Mouse (Mus musculus): ENCODE data around the gene Swi5. TPM values are rescaled to one million over a fixed set of nuclear protein-coding genes. Genes with fewer than 3 reads are reported as not detected.
A peak's percentile ranks its signal among the peaks of the same experiment; 100 is the strongest.

Gene Swi5
- polyA plus RNA-seq, 1 experiment from 2014 or later = 162 TPM

DNA sequence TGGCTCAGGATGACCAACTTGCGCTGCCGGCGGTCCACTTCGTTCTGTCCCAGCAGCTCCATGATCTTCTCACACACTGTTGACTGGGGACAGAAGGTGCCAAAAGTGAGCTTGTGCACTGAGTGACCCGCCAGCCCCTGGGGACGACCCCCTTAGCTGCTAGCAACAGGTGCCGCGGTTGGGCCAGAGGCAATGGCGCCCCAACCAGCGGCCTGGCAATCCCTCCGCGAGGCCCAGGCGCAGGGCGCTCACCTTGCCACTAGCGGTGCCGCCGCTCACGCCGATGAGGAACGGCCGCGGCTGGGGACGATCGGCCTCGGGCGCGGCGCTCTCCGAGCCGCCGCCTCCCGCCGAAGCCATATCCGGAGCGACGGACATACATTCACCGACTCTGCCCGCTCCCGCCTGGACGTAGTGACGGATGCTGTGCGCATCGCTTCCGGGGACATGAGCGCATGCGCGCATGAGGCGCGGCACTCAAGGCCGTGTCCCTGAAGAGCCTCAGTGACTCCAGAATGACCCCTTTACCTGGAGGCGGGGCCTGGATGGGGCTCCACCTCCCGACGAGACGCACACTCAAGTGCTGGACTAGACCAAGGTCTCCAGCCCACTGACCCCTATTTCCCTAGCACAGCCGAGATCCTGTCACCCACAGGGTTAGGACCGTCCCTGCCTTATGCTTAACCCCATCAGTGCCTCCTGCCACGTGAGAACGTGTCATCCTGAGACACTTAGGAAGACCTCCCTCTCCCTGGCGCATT is 28.0 kb downstream of the Swi5 start, which contains the start of gene Uck1:
Gene Uck1, minus strand, starts transcription at position 503 of the 761 bp plus-strand sequence.
- Histone ChIP-seq H3K27me3 (replicated peaks; ENCODE audit: control insufficient read depth, insufficient read depth, low read length) (no peaks in the 10 kb centered on the region), H3K9me3 (ENCODE audit: control insufficient read depth, low read length) (no peaks in the 10 kb centered on the region), H3K4me2 (ENCODE audit: low read length) (peak within 1 kb of the TSS; percentile 68), H3K4me1 (replicated peaks; ENCODE audit: control insufficient read depth, insufficient read depth, low read length) (peaks cover 7% of the 10 kb centered on the region), H3K4me3 (ENCODE audit: low read depth, low read length) (peak within 1 kb of the TSS; percentile 94), H3K27ac (ENCODE audit: low read depth) (peak within 1 kb of the TSS; percentile 69; the same call in 1 of the 2 replicates), H3K36me3 (ENCODE audit: control insufficient read depth, insufficient read depth, low read length) (peaks cover 33% of the 10 kb centered on the region), H3K9ac (ENCODE audit: low read length) (peak within 1 kb of the TSS; percentile 77)
- under 1% methylated on average over 59 of the region's 59 CpGs for WGBS
- peak; percentile 93 for ATAC-seq (replicated peaks; ENCODE audit: low FRiP score, low TSS enrichment, low read depth)
- peak; percentile 90 for DNase-seq (ENCODE audit: low spot score)

DNA sequence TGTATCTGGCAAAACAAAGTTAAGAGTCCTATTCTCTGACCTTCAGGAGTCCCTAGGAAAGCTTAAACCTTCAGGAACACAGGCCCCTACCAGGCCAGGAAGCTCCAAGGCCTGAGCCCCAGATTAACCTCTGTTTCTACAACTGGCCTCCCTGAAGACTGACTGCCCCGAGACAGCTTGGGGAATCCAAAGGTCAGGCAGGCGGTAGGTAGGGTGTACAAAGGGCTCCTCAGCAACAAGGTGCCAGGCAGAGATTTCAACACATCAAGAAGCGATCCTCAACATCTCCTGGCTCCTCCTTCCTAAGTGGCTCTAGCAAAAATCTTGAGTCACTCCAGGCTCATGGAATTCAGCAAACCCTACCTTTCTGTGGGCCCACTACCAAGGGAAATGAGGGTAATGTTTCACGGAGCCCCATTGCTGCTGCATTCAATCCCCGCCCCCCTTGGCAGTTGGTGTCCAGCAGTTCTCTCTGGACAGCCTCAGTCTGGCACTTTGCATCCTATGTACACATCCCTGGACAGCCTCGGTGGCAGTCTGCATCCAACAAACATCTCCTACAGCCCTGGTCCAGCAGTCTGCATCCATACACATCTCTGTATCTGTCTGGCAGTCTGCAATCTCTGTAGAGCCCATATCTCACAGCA is 28.9 kb downstream of the Swi5 start:
- 51% methylated on average over 6 of the region's 6 CpGs for whole genome bisulfite sequencing
- peak overlapping the region; percentile 94 for H3K4me3 ChIP-seq (ENCODE audit: low read depth, low read length)
- H3K27ac ChIP-seq (ENCODE audit: low read depth) = no peak overlapping the region
- no peaks in the 10 kb centered on the region for H3K9me3 ChIP-seq (ENCODE audit: control insufficient read depth, low read length)
- H3K4me1 ChIP-seq (replicated peaks; ENCODE audit: control insufficient read depth, insufficient read depth, low read length) = peaks cover 7% of the 10 kb centered on the region
- H3K36me3 ChIP-seq (ENCODE audit: control insufficient read depth, insufficient read depth, low read length) = peaks cover 41% of the 10 kb centered on the region
- ATAC-seq (replicated peaks; ENCODE audit: low FRiP score, low TSS enrichment, low read depth) = no peak
- no peaks in the 10 kb centered on the region for H3K27me3 ChIP-seq (replicated peaks; ENCODE audit: control insufficient read depth, insufficient read depth, low read length)
- peak overlapping the region; percentile 68 for H3K4me2 ChIP-seq (ENCODE audit: low read length)
- peak overlapping the region; percentile 77 for H3K9ac ChIP-seq (ENCODE audit: low read length)
- DNase-seq (ENCODE audit: low spot score) = no peak

DNA sequence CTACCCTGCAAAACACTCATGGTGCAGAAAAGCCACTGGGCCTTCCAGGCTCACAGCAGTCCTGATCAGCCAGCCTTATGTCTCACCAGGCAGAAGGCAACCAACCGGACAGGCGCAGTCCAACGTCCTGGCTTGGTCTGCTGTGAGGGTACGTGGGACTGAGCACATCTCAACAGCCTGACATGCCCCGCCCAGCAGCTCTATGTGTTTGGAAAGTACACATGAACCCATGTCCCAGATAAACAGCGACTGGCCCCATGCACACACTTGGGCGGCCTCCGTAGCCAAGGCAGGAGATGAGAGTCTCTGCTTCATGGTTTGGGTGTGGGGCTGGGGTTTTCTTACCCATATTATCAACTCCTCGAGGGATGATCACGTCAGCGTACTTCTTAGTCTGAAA is 31.6 kb downstream of the Swi5 start:
- no peak overlapping the region for H3K4me3 ChIP-seq (ENCODE audit: low read depth, low read length)
- no peak overlapping the region for H3K9ac ChIP-seq (ENCODE audit: low read length)
- H3K4me2 ChIP-seq (ENCODE audit: low read length) = no peak overlapping the region
- no peak overlapping the region for H3K27ac ChIP-seq (ENCODE audit: low read depth)
- DNase-seq (ENCODE audit: low spot score) (no peak), ATAC-seq (replicated peaks; ENCODE audit: low FRiP score, low TSS enrichment, low read depth) (no peak)
- peaks cover 7% of the 10 kb centered on the region for H3K4me1 ChIP-seq (replicated peaks; ENCODE audit: control insufficient read depth, insufficient read depth, low read length)
- 89% methylated on average over 11 of the region's 11 CpGs for WGBS
- no peaks in the 10 kb centered on the region for H3K27me3 ChIP-seq (replicated peaks; ENCODE audit: control insufficient read depth, insufficient read depth, low read length)
- peaks cover 61% of the 10 kb centered on the region for H3K36me3 ChIP-seq (ENCODE audit: control insufficient read depth, insufficient read depth, low read length)
- H3K9me3 ChIP-seq (ENCODE audit: control insufficient read depth, low read length) = no peaks in the 10 kb centered on the region

DNA sequence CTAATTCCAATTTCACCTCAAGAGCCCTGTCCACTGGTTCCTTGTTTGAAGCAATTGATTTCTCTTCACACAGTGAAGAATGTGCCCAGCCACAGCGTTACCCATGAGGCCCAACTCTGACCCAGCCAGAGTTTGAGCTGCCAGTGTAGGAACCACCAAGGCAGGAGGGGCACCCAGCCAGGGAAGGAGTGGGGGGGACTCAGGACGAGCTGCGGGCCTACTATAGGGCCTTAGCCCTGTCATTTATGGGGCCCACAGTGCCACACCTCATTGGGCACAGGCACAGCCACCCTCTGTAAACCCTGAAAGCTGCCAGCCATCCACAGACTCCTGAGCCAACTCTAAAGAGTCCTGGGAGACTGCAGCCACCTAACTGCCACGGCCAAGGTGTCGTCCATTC is 33.3 kb downstream of the Swi5 start:
- Histone ChIP-seq H3K9ac (ENCODE audit: low read length) (no peak overlapping the region), H3K27me3 (replicated peaks; ENCODE audit: control insufficient read depth, insufficient read depth, low read length) (no peaks in the 10 kb centered on the region), H3K36me3 (ENCODE audit: control insufficient read depth, insufficient read depth, low read length) (peaks cover 75% of the 10 kb centered on the region), H3K9me3 (ENCODE audit: control insufficient read depth, low read length) (no peaks in the 10 kb centered on the region), H3K27ac (ENCODE audit: low read depth) (no peak overlapping the region), H3K4me3 (ENCODE audit: low read depth, low read length) (no peak overlapping the region), H3K4me2 (ENCODE audit: low read length) (no peak overlapping the region), H3K4me1 (replicated peaks; ENCODE audit: control insufficient read depth, insufficient read depth, low read length) (peaks cover 7% of the 10 kb centered on the region)
- WGBS = 68% methylated on average over 5 of the region's 5 CpGs
- ATAC-seq (replicated peaks; ENCODE audit: low FRiP score, low TSS enrichment, low read depth) (no peak), DNase-seq (ENCODE audit: low spot score) (no peak)

DNA sequence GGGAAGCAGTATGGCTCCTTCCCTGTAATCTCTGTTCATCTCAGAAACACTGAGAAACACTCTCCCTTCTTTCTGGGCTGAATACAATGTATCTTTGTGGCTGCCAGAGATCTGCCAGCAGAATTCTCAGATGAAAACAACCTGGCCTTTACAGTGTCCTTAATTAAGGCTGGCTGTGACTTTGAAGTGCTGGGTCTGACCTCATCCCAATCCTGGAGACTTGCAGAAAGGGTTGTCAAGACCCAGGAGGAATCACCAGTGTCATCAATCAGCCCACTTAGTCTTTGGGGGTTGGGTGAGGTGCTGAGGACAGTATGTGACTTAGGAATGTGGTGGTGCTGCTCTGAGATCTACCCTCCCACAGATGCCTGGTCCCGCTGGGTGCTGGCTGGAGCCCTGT is 34.5 kb downstream of the Swi5 start:
- Histone ChIP-seq H3K4me1 (replicated peaks; ENCODE audit: control insufficient read depth, insufficient read depth, low read length) (no peaks in the 10 kb centered on the region), H3K36me3 (ENCODE audit: control insufficient read depth, insufficient read depth, low read length) (peaks cover 83% of the 10 kb centered on the region), H3K27me3 (replicated peaks; ENCODE audit: control insufficient read depth, insufficient read depth, low read length) (no peaks in the 10 kb centered on the region), H3K9ac (ENCODE audit: low read length) (no peak overlapping the region), H3K4me2 (ENCODE audit: low read length) (no peak overlapping the region), H3K27ac (ENCODE audit: low read depth) (no peak overlapping the region), H3K9me3 (ENCODE audit: control insufficient read depth, low read length) (no peaks in the 10 kb centered on the region), H3K4me3 (ENCODE audit: low read depth, low read length) (no peak overlapping the region)
- no peak for ATAC-seq (replicated peaks; ENCODE audit: low FRiP score, low TSS enrichment, low read depth)
- DNase-seq (ENCODE audit: low spot score) = no peak
- 67% methylated on average over 1 of the region's 1 CpGs for WGBS

DNA sequence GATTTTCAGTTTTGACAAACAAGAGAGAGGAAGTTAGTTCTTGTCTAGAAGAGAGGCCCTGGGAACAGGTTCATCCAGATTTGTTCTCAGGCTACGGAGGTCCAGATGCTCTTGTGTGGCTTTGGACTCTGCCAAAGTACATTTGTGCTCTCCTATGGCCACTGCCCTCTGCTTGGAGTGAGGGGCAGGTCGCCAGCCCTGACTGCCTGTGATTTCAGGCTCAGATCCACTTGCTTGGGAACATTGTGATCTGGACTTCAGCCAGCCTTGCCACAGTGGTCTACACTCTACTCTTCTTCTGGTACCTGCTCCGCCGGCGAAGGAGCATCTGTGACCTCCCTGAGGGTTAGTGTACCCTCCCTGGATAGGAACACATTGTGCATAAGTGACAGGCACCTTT is 35.2 kb downstream of the Swi5 start:
- H3K27ac ChIP-seq (ENCODE audit: low read depth) = no peak overlapping the region
- peaks cover 82% of the 10 kb centered on the region for H3K36me3 ChIP-seq (ENCODE audit: control insufficient read depth, insufficient read depth, low read length)
- no peaks in the 10 kb centered on the region for H3K4me1 ChIP-seq (replicated peaks; ENCODE audit: control insufficient read depth, insufficient read depth, low read length)
- ATAC-seq (replicated peaks; ENCODE audit: low FRiP score, low TSS enrichment, low read depth) (no peak), DNase-seq (ENCODE audit: low spot score) (no peak)
- H3K9ac ChIP-seq (ENCODE audit: low read length) = no peak overlapping the region
- WGBS = 87% methylated on average over 5 of the region's 5 CpGs
- H3K27me3 ChIP-seq (replicated peaks; ENCODE audit: control insufficient read depth, insufficient read depth, low read length) = no peaks in the 10 kb centered on the region
- H3K4me3 ChIP-seq (ENCODE audit: low read depth, low read length) = no peak overlapping the region
- no peak overlapping the region for H3K4me2 ChIP-seq (ENCODE audit: low read length)
- no peaks in the 10 kb centered on the region for H3K9me3 ChIP-seq (ENCODE audit: control insufficient read depth, low read length)

DNA sequence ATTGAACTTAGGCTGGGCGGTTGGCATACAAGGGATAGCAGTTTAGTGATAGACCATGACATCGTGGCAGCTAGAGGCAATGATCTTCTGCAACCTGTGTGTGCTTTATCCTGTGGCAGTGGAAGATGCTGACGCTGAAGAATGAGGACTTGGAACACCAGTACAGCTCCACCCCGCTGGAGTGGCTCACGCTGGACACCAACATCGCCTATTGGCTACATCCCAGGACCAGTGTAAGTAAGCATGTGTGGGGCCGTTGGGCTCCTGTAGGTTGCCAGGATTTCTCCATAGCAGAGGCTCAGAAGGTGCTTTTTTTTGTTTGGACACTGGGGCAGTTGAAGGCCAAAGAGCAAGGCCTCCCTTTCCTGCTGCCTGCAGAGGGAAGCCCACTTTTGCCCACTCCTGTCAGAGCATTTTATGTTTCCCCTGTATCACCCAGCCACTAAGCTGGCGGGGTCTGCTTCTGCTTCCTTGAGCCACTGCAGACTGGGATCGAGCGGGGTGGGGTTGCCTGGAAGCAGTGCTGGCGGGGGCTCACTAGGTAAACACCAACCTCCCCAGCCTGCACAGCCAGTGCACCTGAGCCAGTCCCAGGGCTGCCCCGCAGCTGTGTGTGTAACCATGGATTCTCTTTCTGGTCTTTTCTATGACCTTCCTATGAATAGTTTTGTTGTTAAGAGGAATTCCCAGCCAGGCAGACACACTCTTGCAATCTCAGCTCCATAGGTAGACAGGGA is 35.9 kb downstream of the Swi5 start:
- Histone ChIP-seq H3K9ac (ENCODE audit: low read length) (no peak overlapping the region), H3K4me1 (replicated peaks; ENCODE audit: control insufficient read depth, insufficient read depth, low read length) (no peaks in the 10 kb centered on the region), H3K27ac (ENCODE audit: low read depth) (no peak overlapping the region), H3K4me3 (ENCODE audit: low read depth, low read length) (no peak overlapping the region), H3K4me2 (ENCODE audit: low read length) (no peak overlapping the region), H3K9me3 (ENCODE audit: control insufficient read depth, low read length) (no peaks in the 10 kb centered on the region), H3K36me3 (ENCODE audit: control insufficient read depth, insufficient read depth, low read length) (peaks cover 82% of the 10 kb centered on the region), H3K27me3 (replicated peaks; ENCODE audit: control insufficient read depth, insufficient read depth, low read length) (no peaks in the 10 kb centered on the region)
- WGBS = 79% methylated on average over 12 of the region's 12 CpGs
- ATAC-seq (replicated peaks; ENCODE audit: low FRiP score, low TSS enrichment, low read depth) = no peak
- DNase-seq (ENCODE audit: low spot score) = no peak

DNA sequence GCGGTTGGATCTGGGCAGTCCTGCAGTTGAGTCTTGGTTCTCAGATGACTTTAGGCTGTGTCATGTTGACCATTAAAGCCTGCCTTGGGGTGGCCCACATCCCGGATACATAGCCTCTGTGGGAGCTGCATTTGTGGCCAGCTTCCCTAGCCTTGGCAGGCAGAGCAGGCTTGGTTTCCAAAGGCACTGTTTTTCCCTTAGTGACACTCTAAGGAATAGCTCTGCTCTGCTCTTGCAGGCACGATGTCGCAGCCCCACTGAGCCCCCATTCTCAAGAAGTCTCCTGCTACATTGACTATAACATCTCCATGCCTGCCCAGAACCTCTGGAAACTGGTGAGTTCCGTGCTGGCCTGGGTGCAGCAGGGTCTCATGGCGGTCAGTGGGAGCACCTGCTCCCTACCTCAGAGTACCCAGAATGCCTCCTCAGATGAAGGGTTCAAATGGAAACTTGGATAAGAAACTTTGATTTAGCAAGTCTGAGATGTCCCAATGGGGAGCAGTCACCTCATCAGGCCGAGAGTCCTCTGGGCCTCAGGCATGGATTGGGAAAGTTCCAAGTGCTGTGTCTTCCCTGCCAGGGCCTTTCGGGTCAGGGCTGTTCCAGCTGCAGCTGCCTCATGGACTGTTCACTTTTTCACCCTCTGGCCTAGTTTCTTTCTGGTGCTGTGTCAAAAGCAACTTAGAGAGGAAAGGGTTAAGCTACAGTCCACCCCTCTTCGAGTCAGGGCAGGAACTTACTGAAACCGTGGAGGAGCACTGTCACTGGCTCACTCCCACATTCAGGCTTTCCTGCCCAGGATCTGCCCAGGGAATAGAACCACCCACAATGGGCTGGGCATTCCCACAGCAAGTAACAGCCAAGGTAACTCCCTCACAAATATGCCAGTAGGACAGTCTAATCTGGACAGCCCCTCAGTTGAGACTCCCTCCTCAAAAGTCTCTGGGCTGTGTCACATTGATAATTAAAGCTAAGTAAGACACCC is 39.2 kb downstream of the Swi5 start:
- peaks cover 84% of the 10 kb centered on the region for H3K36me3 ChIP-seq (ENCODE audit: control insufficient read depth, insufficient read depth, low read length)

More for the DNA sequence above, 39.2 kb downstream of the Swi5 start:
- Histone ChIP-seq H3K27ac (ENCODE audit: low read depth) (no peak overlapping the region), H3K4me3 (ENCODE audit: low read depth, low read length) (no peak overlapping the region), H3K9me3 (ENCODE audit: control insufficient read depth, low read length) (no peaks in the 10 kb centered on the region), H3K27me3 (replicated peaks; ENCODE audit: control insufficient read depth, insufficient read depth, low read length) (no peaks in the 10 kb centered on the region), H3K9ac (ENCODE audit: low read length) (no peak overlapping the region), H3K4me2 (ENCODE audit: low read length) (no peak overlapping the region), H3K4me1 (replicated peaks; ENCODE audit: control insufficient read depth, insufficient read depth, low read length) (no peaks in the 10 kb centered on the region)
- ATAC-seq (replicated peaks; ENCODE audit: low FRiP score, low TSS enrichment, low read depth) (no peak), DNase-seq (ENCODE audit: low spot score) (no peak)
- 77% methylated on average over 10 of the region's 10 CpGs for WGBS

Data from intestine, embryonic 14.5 days (tissue).